Mouse (Mus musculus): Measurements from ENCODE around the gene Ccdc155.
"Not testable (repeated sequence)": the region's sequence is repeated elsewhere in the genome, so short reads cannot be mapped to it uniquely, and the experiment has no call there.

Ccdc155 gene

DNA sequence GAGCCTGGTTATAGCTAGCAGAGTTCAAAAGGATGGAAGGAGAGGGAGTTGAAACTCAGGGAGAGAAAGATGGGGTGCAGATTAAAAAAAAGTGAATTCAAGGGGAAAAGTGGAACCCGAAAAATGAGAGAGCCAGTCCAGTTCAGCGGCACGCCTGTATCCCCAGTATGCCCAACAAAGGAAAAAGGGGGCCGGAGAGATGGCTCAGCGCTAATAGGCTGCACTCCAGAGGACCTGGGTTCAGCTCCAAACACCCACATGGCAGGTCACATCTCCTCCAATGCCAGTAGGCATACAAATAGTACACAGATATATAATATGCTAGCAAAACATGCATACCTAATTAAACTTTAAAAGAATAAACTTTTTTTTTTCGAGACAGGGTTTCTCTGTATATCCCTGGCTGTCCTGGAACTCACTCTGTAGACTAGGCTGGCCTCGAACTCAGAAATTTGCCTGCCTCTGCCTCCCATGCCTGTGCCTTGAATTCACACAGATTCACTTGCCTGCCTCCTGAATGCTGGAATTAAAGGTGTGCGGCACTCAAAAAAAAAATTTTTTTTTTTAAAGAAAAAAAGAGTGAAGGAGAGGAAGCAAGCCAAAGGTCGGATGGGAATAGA lies 41.6 kb downstream of the Ccdc155 start:
- peak in 1 of 2 experiments; percentile 31 for DNase-seq

DNA sequence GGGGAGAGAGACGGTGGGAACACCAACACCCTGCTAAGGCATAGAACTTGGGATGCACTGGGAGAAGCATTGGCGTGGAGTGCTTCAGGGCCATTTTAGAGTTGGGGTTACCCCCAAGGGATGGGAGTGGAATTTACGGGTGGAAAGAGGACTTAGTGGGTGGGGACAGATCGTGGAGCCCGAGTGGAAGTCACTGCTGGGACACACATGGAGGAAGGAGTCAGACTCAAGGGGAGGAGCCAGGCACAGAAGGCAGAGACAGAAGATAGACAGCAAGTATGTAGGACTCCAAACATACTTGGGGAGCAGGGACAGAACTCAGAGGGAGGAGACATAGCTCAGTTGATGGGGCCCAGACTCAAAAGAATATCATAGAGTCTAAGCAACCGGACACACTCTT lies 42.1 kb downstream of the Ccdc155 start:
- no peak for DNase-seq

DNA sequence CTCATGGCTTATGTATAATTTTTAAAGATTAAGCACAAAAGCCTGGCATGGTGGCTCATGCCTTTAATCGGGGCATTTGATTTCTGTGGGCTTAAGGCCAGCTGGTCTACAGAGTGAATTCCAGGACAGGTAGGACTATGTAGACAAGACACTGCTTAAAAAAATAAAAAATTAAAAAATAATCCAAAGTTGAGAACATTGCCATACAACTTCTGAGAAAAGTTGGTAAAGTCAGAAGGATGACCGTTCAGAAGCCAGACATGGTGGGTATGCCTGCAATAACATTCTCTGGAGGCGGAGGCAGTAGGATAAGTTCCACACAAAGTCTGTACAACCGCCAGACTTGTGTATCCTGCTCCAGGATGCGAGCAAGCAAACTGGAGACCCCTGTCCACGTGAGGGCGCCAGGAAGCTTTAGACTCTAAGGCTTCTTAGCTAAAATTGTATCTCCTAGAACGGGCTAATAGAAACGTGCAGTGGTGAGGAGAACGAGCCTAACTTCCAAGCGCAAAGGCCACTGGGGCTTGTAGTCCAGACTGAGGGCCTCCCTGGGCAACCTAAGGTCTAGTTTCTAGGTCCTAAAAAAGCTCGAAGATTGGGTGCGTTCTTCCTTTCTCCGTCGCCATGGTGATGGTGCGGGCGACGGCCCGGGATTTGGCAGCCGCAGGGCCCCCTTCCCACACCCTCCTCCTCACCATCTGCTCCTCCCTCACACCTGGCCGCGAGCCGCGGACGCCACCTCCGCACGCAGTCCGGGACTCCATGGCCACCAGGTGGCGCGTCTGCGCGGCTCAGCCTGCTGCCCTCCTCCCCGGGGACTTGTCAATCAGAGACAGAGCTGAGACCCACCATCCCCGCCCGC lies 42.8 kb downstream of the Ccdc155 start:
- DNase-seq, result peak; percentile 100

DNA sequence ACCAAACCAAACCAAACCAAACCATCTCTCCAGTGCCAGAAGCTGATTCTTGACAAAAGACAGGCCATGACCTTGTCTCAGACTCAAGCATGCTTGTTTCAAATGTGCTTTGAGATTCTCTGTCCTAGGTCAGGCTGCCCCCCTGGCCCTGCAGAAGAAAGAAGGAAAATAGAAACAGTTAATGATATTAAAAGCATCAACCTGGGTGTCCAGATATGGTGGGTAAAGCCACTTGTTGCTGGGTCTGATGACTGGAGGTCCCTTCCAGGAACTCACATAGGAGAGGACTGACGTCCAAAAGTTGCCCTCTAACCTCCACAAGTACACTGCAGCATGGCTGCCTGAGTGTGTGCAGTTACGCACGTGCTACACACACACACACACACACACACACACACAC lies 43.8 kb downstream of the Ccdc155 start:
- no peak for DNase-seq

DNA sequence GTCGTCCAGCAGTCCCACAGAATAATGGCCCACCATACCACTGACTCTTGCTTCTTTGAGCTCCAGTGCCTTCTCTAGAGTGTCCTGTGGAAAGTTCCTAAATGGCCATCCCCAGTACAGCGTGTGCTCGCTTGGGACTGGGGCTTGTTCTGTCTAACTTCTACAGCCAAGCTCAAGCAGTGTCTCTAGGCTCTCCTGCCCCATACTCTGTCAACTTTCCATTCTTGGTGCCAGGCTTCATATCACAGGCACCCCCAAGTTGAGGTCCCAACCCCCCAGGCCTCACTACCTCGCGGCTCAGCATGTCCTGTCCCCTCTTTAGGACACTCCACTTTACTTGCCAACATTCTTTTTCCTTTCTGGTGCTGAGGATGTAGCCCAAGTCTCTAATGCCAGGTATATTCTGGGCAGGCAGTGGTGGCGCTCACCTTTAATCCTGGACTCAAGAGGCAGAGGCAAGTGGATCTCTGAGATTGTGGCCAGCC lies 44.3 kb downstream of the Ccdc155 start:
- peak in 1 of 2 experiments; percentile 9 for DNase-seq

DNA sequence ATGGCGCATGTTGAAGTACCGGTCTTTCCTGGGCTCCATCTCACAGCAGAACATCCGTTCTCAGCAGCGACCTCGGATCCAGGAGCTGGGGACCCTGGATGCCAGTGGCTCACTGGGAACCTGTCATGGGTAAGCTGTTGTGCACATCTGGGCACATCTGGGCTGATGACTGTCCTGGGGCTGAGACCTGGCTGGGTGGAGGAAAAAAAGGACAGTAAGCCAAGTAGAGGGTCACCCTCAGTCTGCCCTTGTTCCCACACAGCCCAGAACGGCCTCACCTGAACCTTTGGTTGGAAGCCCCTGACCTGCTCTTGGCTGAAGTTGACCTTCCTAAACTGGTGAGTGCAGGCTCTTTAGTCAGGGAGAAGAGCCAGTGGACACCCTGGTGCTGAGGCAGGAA lies 45.7 kb downstream of the Ccdc155 start:
- peak in 1 of 2 experiments; percentile 11 for DNase-seq

DNA sequence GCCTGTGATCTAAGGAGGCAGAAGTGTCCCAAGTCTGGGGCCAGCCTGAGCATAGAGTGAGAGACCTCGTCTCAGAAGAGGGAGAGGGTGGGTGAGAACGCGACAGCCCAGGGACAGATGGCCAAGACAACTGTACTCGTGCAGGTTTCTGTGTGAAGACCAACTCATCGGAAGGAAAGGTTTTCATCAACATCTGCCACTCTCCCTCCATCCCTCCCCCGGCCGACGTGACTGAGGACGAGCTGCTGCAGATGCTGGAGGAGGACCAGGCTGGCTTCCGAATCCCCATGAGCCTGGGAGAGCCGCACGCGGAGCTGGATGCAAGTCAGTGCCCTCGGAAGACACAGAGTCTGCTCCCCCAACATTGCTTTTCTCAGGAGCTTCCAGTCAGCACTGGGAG lies 47.2 kb downstream of the Ccdc155 start:
- no peak for DNase-seq

DNA sequence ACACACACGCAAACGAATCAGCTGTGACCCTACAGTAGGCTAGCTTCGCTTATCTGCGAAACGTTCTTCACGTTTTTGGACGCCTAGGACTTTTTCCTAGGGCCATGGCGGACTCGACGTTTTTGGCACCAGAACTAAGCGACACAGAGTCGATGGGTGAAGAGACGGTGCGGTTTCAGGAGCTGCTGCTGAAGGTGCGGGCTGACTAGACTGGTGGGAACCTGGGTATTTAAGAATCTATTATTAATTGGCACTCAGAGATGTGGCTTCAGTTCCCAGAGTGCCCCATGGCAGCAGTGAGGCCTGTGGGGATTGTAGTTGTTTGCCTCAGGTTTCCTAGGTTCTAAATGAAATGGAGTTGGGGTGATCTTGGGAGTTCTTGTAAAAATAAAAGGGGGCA lies 48.5 kb downstream of the Ccdc155 start:
- DNase-seq, result peak in 1 of 2 experiments; percentile 5

DNA sequence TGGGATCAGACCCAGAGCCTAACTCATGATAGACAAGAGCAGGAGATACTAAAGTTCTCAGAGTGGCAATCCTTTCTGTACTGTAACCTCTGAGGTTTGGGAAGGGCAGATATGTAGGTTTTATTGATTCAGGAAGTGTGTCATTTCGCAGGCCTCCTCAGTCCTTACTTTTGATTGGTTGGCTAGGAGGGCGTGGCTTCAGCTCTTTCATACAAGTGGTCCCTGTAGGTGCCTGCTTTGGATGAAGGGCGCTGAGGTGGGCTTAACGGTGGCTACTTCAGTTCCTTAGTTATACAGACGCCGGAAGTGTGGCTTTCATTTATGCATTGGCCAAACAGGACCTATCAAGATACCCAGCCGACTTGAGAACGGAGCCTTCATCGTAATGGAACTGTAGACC lies 49.1 kb downstream of the Ccdc155 start:
- peak in 1 of 2 experiments; percentile 27 for DNase-seq

DNA sequence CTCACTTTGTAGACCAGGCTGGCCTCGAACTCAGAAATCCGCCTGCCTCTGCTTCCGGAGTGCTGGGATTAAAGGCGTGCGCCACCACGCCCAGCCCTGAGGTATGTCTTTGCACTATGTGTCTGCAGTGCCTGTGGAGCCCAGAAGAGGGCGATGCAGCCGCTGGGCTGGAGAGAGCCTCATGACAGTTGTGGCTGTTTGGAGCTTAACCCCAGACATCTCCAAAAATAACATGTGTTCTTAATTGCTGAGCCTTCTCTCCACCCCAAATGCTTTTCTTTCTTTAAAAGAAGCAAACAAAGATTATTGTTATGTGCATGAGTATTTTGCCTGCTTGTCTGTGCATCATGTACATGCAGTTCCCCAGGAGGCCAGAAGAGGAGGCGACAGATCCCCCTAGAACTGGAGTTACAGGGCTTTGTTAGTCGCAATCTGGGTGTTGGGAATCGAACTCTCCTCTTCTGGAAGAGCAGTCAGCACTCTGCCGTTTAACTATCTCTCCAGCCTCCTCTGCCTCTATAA lies 49.6 kb downstream of the Ccdc155 start:
- DNase-seq, result peak; percentile 70 to 88

DNA sequence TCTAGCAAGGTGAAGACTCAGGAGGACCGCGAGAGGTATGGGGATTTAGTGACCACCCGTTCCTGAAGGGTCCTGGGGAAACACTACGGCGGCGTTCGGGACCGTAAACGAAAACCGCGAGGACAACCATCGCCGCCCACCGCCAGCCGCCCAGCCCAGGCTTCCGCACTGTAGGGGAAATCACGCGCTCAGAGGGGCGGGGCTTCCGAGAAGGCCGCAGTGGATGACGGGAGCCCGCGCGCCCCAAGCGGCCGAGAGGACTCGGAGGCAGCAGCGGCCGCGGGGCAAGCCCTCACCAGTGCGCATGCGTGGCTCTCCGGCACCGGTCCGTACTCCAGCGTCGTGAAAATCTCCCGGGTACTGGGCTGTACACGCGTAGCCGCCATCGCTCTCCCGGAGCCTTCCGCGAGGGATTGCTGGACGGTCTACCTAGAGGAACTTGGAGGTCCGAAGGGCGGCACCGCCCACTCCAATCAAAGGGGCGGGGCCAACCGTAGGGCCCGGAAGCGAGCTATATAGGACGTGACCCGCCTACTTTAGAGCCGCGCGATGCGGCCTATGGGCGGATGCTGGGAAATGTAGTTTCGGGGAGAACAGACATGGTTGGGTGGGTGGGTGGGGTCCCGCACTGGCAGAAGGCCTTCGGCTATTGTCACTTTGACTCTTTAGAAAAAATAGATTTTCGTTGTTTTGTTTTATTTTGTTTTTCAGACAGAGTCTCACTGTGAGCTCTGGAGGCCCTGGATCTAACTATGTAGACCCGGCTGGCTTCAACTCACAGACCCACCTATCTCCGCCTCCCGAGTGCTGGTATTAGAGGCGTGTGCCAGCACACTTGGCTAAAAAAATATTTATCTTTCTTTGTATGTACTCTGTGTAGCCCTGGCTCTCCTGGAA lies 50.3 kb downstream of the Ccdc155 start, which contains the start of the genes Pih1d1 and Aldh16a1:
Gene Pih1d1 (plus strand): TSS at position 208 of the 897 bp plus-strand sequence.
Gene Aldh16a1 (minus strand): TSS at position 489 of the 897 bp plus-strand sequence.
- peak; percentile 99 for DNase-seq

DNA sequence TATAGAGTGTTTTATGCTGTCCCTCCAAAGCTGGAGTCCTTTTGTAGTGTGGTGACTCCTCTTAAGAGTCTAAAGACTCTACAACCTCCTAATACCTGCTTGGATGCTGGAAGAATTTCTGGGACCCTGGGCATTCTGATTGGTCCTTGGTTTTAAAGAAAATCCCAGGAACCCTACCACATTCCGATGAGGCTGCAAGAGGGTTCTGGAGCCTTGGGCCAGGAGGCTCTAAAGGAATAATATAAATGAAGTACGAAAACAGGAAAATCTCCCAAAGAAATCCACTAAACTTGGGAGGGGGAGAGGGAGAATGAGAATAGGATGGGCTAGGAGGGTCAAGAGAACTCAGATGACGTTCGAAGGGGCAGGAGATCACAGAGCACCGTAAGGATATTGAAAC lies 51.1 kb downstream of the Ccdc155 start:
- DNase-seq, result peak in 1 of 2 experiments; percentile 7

DNA sequence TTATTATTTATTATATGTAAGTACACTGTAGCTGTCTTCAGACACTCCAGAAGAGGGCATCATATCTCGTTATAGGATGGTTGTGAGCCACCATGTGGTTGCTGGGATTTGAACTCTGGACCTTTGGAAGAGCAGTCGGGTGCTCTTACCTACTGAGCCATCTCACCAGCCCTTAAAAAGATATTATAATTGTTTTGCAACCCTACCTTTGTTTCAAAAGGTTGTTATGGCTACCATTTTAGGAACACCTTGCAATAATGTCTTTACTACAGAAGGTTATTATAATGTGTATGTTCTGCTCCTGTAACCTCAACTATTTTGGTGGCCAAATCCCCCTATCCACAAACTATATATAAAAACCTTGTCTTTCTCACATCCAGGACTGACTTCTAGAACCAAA lies 51.6 kb downstream of the Ccdc155 start:
- not testable (repeated sequence) for DNase-seq

DNA sequence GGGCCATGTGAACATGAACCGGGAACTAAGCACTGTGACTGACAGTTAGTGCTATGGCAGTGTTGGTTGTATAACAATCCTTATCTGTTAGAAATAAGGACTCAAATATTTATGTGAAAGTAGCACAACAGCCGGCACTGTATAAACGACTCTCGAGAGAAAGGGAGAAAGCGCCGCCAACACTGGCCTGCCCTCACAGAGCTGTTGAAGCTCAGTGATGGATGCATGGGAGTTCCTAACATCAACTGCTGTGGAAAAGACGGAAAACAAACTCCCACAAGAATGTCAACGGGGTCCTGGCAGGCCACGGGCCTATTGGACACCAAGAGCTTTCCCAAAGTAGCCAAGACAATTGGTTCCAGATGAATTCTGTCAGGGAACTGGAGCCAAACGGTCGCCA lies 53.4 kb downstream of the Ccdc155 start:
- peak in 1 of 2 experiments; percentile 13 for DNase-seq

DNA sequence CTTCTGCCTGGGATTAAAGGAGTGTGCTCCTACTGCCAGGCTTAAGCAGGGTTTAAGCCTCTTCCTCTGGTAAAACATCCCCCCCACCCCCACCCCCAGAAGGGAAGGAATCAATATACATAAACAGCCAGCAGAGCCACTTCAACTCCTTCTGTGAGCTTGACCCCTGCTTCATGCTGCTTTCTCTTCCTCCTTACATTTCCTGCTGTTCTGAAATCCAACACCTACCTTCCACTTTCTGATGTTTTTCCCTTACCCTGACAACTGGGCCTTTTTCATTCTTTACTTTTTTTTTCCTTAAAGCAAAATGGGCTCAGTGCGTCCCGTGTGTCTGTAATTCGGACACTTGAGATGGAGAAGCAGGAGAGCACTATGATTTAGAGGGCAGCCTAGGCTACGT lies 54.4 kb downstream of the Ccdc155 start:
- no peak for DNase-seq

DNA sequence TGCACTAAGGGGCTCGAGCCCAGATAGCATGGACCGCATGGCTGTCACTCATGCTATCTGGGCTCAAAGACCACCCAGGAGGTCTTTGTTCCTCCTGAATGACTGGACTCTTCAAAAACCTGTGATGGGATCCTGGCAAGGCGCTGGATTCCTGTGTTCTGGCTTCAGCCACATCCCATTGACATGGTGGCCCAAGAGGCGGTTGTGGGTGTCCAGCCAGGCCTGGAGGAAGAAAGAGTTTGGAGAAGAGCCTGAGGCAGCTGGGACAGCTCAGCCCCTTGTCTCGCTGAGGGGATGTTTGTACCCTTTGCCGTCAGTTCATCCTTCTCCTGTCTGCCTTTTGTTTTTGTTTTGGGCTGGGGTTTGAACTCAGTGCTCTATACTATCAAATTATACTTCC lies 55.1 kb downstream of the Ccdc155 start:
- DNase-seq, result peak in 1 of 2 experiments; percentile 13

DNA sequence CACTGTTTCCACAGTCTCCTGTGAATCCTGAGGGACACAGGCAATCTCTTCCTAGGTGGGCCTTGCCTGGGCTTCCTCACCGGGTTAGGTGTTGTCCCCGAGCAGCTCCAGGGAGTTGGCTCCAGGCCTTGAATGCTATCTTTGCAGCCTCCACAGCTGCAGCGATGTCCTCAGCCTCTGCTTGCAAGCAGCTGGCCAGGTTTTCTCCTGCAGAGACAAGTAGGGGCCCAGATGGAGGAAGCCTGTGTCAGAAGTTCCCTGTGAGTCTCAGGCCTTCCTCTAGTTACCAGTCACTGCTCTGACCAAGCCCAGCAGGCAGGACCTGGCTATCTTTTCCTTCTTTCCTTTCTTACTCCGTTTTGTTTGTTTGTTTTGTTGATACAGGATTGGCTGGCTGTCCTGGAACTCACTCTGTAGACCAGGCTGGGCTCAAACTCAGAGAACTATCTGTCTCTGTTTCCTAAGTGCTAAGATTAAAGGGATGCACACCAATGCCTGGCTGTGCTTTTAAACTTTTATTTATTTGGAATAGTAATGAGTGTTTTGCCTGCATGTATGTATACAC lies 56.1 kb downstream of the Ccdc155 start:
- no peak for DNase-seq

DNA sequence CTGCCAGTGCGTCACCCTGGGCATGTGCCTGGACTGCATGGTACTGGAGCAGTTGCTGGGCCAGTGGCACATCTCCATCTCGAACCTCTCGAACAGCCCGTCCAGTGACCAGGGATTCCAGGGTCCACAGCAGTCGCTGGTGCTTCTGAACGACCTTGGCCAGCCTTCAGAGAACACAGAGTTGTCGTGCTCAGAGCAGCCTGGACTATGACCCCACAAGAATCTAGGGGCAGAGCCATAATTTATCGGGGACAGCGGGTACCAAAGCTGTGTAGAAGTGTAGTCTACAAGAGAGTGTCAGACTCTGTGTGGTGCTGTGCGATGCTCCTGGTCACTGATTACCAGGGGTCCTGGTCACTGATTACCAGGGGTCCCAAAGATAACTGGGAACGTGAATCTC lies 56.8 kb downstream of the Ccdc155 start:
- DNase-seq, result no peak

DNA sequence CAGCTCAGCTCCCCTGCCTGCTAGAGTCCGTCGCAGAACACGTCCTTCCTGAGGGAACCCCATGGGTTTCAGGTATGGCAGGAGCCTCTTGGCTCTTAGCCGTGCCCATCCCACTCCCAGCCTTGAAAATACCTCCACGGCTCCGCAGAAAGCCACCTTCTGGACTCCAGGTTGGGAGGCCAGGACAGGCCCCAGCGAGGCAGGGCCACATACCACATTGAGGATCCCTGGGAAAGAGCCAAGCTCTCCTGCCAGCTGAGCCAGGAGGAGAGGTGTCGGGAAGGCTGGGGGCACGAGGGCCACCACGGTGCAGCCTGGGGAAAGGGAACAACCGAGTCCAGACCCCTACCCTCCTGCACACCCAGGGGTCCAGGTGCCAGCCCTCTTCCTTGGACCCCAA lies 57.4 kb downstream of the Ccdc155 start:
- DNase-seq, result no peak

DNA sequence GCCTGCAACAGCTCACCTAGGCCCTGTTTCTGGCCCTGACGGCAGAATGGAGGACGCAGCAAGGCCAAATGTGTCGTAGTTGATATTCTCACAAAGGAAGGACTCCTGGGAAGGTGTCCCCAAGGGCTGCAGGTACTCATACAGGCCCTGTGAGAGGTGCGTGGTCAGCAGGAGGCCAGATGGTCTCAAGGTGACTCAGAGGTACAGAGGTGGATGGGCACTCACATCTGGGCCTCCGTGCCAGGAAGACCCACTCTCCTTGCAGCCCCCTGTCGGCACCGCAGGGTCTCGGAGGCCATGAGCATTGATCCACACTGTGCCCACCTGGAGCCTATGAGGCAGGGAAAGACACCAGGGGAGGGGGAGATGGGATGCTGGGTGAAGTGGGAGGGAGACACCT lies 59.2 kb downstream of the Ccdc155 start:
- no peak for DNase-seq

DNA sequence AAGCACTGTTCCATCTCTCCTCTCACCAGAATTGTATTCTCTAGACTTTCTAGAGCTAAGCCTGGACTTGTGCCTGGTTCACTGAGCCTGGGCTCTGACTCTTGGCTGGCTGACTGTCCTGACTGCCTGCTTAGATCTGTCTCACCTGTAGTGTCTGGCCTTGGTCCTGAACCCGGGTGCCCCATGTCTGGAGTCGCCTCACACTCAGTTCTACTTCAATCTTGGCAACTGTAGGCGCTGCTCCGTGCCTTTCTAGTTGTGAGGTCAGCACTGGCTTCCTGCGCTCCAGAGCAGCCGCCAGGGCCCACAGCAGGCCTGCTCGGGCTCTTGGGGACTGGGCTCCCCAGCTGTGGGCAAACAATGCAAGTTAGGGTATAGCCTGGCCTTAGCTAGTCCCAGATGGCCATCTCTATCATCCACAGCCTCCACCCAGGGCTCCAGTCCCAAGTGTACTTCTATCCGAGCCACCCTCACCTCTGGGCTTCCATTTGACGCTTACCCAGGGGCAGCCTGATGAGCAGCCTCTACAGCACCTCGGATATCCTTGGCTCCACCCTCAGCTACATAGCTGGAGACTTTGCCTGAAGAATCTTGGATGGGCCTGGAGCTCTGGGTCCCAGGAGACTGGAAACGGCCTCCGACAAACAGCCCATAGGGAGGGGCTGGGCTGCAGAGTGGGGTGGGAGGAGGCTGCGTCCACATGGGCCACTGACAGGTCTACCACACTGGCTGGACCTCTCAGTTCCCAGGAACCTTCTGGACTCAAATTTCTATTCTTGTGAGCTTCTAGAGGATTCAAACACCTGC lies 60.1 kb downstream of the Ccdc155 start:
- DNase-seq, result no peak

Data from cerebellum, postnatal 14 days (tissue).